Mouse (Mus musculus) embryonic fibroblast, embryonic 13.5 days (primary cell): ENCODE results near the gene Mylk. TPM values are rescaled to one million over a fixed set of nuclear protein-coding genes. Genes with fewer than 3 reads are reported as not detected.

Source experiments
- H3K27ac ChIP-seq: 2 replicates; pipeline ENCODE4 v1.5.1; 2012; ENCODE audit warnings: low read length, control low read depth, inconsistent platforms; ENCODE audit not compliant: insufficient read depth
- H3K4me1 ChIP-seq: 2 replicates; pipeline ENCODE4 v1.6.1; 2011; ENCODE audit warnings: low read length; ENCODE audit not compliant: control insufficient read depth, insufficient read depth
- H3K4me3 ChIP-seq: 2 replicates; pipeline ENCODE4 v1.5.1; 2011; ENCODE audit warnings: mild to moderate bottlenecking, control low read depth, low read length; ENCODE audit not compliant: insufficient read depth
- CTCF ChIP-seq: IDR thresholded peaks from 2 replicates; pipeline ENCODE4 v1.5.1; 2011; ENCODE audit warnings: mild to moderate bottlenecking, control low read depth, low read length, moderate library complexity, borderline replicate concordance; ENCODE audit not compliant: insufficient read depth
- POLR2A ChIP-seq: IDR thresholded peaks from 2 replicates; pipeline ENCODE4 v1.6.1; 2011; ENCODE audit warnings: low read depth, mild to moderate bottlenecking, control low read depth, low read length, moderate library complexity
- polyA plus RNA-seq: library from polyadenylated mRNA; stranded (reverse); fragments of >200 nt; gene quantifications from 2 replicates; pipeline ENCODE4 v1.2.4, GENCODE M21; 2011; ENCODE audit warnings: low read depth; ENCODE audit not compliant: missing spikeins, insufficient read length

Gene Mylk
- polyA plus RNA-seq, 1 experiment, result 60.8 TPM

- TF ChIP-seq CTCF (no peak), POLR2A (no peak)
- Histone ChIP-seq H3K4me3 (no peak overlapping the region), H3K27ac (no peak overlapping the region), H3K4me1 (no peaks in the 10 kb centered on the region)
Measured at GRCm38 (mm10) chr16:34839004-34839703, 94.1 kb downstream of the Mylk start.

DNA sequence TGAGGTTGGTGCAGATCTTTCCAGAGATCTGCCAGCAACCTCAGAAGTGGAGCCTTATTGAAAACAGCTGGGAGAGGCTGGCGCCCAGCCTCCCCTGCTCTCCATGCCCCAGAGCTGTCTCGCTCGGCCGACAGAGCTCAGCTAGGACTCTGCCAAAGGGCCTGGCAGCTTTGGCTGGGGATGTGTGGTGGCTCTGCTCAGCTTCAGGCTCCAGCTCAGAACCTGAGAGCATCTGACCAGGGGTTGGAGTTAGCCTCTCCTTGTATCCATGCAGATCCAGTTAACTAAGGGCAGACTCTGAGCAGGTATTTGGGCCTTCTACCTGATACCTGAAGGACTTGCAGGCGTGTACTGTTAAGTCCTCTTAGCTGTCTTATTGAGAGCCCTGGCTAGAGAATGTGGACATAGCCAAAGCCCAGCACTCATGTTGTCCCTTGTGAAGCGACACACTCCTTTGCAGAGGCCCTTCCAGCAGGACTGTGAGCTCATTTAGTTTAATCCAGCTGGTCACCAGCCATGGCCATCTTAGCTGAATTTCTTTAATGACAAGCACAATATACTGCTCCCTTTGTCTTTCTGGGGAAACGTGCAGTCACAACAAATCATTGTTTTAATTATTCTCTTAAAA lies 94.8 kb downstream of the Mylk start:
- Histone ChIP-seq H3K4me3 (no peak overlapping the region), H3K4me1 (no peaks in the 10 kb centered on the region), H3K27ac (no peak overlapping the region)
- no peak for TF ChIP-seq CTCF
- no peak for TF ChIP-seq POLR2A

GRCm38 (mm10) chr16:34844783-34845182 lies 99.8 kb downstream of the Mylk start:
- Histone ChIP-seq H3K4me1 (no peaks in the 10 kb centered on the region), H3K4me3 (no peak overlapping the region), H3K27ac (no peak overlapping the region)
- TF ChIP-seq CTCF, result no peak
- TF ChIP-seq POLR2A, result no peak

DNA sequence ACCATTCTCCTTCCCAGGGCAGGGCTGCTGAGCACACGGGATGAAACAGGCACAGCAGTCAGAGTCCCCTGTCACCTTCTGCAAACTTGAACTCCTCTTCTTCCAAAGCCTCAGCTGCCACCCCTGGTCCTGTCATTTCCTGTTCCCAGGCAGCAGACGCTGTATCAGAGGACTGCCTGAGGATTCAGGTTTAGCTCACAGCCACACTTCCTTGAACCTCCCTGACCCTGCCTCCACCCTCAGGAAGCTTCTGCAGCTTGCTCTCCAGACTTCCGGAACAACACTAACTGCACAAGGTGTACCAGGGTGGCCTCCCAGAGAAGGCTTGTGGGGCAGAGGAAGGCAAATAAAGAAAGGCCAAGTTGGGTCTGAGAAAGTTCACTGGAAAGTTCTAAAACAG lies 102.6 kb downstream of the Mylk start:
- TF ChIP-seq CTCF (no peak), POLR2A (no peak)
- Histone ChIP-seq H3K27ac (no peak overlapping the region), H3K4me3 (no peak overlapping the region), H3K4me1 (no peaks in the 10 kb centered on the region)

DNA sequence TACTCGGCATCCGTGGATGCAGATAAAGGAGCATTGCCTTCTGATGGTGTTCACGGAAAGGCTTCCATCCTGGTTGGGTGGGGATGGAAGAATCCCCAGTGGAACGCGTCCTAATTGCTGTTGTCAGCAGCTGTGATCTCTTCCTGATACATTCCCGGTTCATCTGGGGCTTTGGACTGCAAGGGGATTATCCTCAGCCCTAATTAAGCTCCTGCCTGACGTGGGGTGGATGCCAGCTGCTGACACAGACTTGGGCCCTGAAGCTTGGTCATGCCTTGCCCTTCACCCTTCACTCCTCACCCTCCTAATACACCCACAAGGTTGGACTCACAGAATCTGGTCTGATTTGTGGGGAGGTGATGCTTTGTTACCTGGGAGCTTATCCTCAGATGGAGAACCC lies 109.1 kb downstream of the Mylk start:
- TF ChIP-seq CTCF, result no peak
- TF ChIP-seq POLR2A, result no peak
- H3K4me1 ChIP-seq, result no peaks in the 10 kb centered on the region
- H3K4me3 ChIP-seq, result no peak overlapping the region

DNA sequence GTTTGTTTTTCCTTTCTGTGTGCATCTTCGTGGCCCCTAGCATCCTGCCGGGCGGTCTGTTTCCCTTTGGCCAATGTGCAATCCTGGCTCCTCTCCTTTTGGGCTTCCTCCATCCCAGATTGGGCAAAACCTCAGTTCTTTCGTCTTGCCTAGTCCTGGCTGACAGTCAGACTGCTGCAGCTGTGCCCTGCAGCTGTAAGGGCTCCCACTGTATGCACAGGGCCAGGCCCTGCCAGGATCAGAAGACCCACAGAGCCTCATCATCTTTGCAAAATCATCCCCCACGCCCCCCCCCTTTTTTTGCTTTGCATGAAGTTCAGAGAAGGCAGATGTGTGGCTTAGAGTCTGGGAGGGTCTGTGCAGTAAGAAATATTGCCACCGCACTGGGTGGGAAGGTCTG lies 110.1 kb downstream of the Mylk start:
- TF ChIP-seq POLR2A, result no peak
- H3K4me1 ChIP-seq, result no peaks in the 10 kb centered on the region
- H3K4me3 ChIP-seq, result no peak overlapping the region
- H3K27ac ChIP-seq, result no peak overlapping the region

More for the DNA sequence above, 109.1 kb downstream of the Mylk start:
- H3K27ac ChIP-seq, result no peak overlapping the region

DNA sequence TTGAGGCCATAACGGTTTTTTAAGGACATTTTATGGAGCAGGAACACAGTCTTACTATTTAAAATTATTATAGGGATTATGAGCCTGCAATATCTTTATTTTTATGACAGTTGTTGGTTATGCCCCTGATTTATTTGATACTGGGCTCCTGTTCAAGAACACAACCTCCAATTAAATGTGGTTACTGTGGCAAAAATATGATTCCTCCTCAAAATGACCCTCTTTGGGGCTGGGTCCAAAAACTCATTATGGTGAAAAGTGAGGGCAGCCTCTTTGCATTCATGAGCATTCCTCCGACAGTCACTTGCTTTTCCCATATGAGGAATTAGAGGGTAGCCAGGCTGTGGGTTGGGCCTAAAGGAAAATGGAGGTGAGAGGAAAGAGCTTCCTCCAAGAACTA lies 110.7 kb downstream of the Mylk start:
- H3K27ac ChIP-seq, result no peak overlapping the region; the same call in 1 of the 2 replicates
- H3K4me3 ChIP-seq, result no peak overlapping the region
- H3K4me1 ChIP-seq, result no peaks in the 10 kb centered on the region
- TF ChIP-seq POLR2A (no peak), CTCF (no peak)

- TF ChIP-seq CTCF (no peak), POLR2A (no peak)
- Histone ChIP-seq H3K4me1 (peaks cover 10% of the 10 kb centered on the region), H3K4me3 (no peak overlapping the region), H3K27ac (no peak overlapping the region)
Measured at GRCm38 (mm10) chr16:34857631-34858030, 112.6 kb downstream of the Mylk start.

DNA sequence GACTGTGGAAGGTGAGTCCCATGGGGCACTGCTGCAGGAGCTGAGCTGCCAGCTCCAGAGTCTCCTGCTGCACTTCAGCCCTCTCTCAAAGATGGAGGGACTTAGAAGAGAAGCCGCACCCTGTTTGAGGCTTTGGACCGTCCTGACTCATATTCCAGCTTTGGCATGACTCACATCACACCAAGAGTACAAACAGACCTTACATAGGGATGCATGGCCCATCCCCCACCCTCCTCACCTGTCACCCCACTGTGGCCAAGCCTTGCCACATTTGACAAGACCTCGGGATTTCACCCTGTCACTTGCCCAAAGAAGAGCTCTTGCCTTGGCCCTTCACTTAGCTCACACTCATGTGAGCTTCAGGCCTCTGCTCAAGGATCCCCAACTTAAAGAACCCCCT lies 115.8 kb downstream of the Mylk start:
- no peak overlapping the region for H3K27ac ChIP-seq
- peaks cover 10% of the 10 kb centered on the region for H3K4me1 ChIP-seq
- H3K4me3 ChIP-seq, result no peak overlapping the region
- TF ChIP-seq CTCF, result no peak
- TF ChIP-seq POLR2A, result no peak

DNA sequence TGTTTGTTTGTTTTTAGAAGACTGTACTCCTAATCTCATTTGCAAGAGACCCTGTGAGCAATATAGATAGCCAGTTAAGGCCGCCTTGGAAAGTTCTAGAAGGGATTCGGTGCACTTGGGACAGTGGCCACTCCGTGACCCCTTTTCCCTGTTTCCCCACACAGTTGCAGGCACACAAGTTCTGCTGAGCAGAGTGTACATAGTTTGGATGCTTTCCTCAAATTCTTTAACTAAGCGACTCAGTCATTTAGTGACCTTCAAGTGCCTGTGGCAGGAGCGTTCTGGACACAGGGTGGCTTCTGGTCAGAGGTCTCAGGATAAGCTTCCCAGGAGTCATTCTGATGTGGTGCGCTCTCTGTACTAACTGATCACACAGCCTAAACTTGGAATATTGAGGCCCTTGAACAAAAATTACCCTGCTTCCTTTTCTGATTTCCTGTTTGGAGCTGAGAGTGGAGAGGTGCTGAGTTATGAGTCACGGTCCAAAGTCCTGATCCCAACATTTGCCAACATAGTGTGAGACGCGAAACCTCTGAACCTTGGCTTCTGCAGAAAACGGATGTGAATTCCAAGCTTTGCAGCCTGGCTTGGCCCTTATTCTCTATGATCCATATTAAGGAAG lies 116.8 kb downstream of the Mylk start:
- TF ChIP-seq CTCF (no peak), POLR2A (no peak)
- H3K27ac ChIP-seq, result peak overlapping the region; percentile 47
- H3K4me3 ChIP-seq, result no peak overlapping the region
- peaks cover 10% of the 10 kb centered on the region for H3K4me1 ChIP-seq
